Mouse (Mus musculus) MEL (cell line): Measurements from ENCODE around the gene Tm4sf19. TPM values are rescaled to one million over a fixed set of nuclear protein-coding genes. Genes with fewer than 3 reads are reported as not detected.

Experiments
- DNase-seq: peaks from one replicate; pipeline ENCODE4 v3.0.0; 2011; ENCODE audit warnings: low read depth, low spot score
- H3K27ac ChIP-seq: 2 replicates; pipeline ENCODE4 v1.5.1; 2012; ENCODE audit warnings: low read depth, mild to moderate bottlenecking, control low read depth, low read length, moderate library complexity; ENCODE audit not compliant: control insufficient read depth
- H3K27me3 ChIP-seq, 2 experiments: fragments of 150-350 bp in 1 of 2; sonication (generic) in 1 of 2; 2 replicates each; pipeline ENCODE4 v1.6.1; 2012; ENCODE audit warnings: low read length in 2 of 2, mild to moderate bottlenecking in 2 of 2, improper control_type of control experiment in 1 of 2, moderate library complexity in 1 of 2; ENCODE audit not compliant: insufficient read depth in 2 of 2, control insufficient read depth in 1 of 2
- H3K36me3 ChIP-seq, 2 experiments: 2 replicates each; pipeline ENCODE4 v1.6.1; 2012 to 2014; ENCODE audit warnings: low read length in 2 of 2, improper control_type of control experiment in 1 of 2, inconsistent platforms in 1 of 2, mild to moderate bottlenecking in 1 of 2; ENCODE audit not compliant: insufficient read depth in 2 of 2, control insufficient read depth in 1 of 2
- H3K4me1 ChIP-seq, 2 experiments: fragments of 150-350 bp in 1 of 2; sonication (generic) in 1 of 2; 2 replicates each; pipeline ENCODE4 v1.6.1; 2012; ENCODE audit warnings: low read length in 2 of 2, improper control_type of control experiment in 1 of 2, mild to moderate bottlenecking in 1 of 2; ENCODE audit not compliant: insufficient read depth in 2 of 2, control insufficient read depth in 1 of 2
- H3K4me3 ChIP-seq, 2 experiments: fragments of 150-350 bp in 1 of 2; sonication (generic) in 1 of 2; 2 replicates each; pipeline ENCODE4 v1.5.1; 2012; ENCODE audit warnings: low read depth in 2 of 2, low read length in 2 of 2, mild to moderate bottlenecking in 2 of 2, moderate library complexity in 2 of 2, control low read depth in 1 of 2, improper control_type of control experiment in 1 of 2; ENCODE audit not compliant: control insufficient read depth in 1 of 2, insufficient read depth in 1 of 2
- H3K79me2 ChIP-seq: 2 replicates; pipeline ENCODE4 v1.6.1; 2012; ENCODE audit warnings: mild to moderate bottlenecking, low read length, moderate library complexity; ENCODE audit not compliant: control insufficient read depth, poor library complexity, insufficient read depth
- H3K9ac ChIP-seq: 2 replicates; pipeline ENCODE4 v1.6.1; 2012; ENCODE audit warnings: low read depth, mild to moderate bottlenecking, control low read depth, low read length, moderate library complexity; ENCODE audit not compliant: control insufficient read depth, poor library complexity, severe bottlenecking
- H3K9me3 ChIP-seq: fragments of 150-350 bp; sonication (generic); replicated peaks from 2 replicates; pipeline ENCODE4 v1.6.1; 2012; ENCODE audit warnings: mild to moderate bottlenecking, low read length, improper control_type of control experiment, moderate library complexity; ENCODE audit not compliant: insufficient read depth
- BHLHE40 ChIP-seq: IDR thresholded peaks from 2 replicates; pipeline ENCODE4 v1.6.1; 2012; ENCODE audit warnings: low read depth, mild to moderate bottlenecking, inconsistent platforms, low read length, improper control_type of control experiment, borderline replicate concordance
- CHD1 ChIP-seq: IDR thresholded peaks from 2 replicates; pipeline ENCODE4 v1.6.1; 2012; ENCODE audit warnings: low read depth, mild to moderate bottlenecking, inconsistent platforms, low read length, improper control_type of control experiment
- CHD2 ChIP-seq: IDR thresholded peaks from 2 replicates; pipeline ENCODE4 v1.6.1; 2011; ENCODE audit warnings: low read length, improper control_type of control experiment
- CTCF ChIP-seq, 3 experiments: IDR thresholded peaks in 2 of 3; conservative IDR thresholded peaks in 1 of 3; 2 replicates each; pipeline ENCODE4 v1.5.1; 2011 to 2012; ENCODE audit warnings: low read length in 3 of 3, low read depth in 2 of 3, mild to moderate bottlenecking in 2 of 3, improper control_type of control experiment in 1 of 3, inconsistent platforms in 1 of 3, mixed read lengths in 1 of 3, moderate library complexity in 1 of 3; ENCODE audit not compliant: control insufficient read depth in 1 of 3, insufficient read depth in 1 of 3, poor library complexity in 1 of 3, severe bottlenecking in 1 of 3
- E2F4 ChIP-seq: IDR thresholded peaks from 2 replicates; pipeline ENCODE4 v1.6.1; 2011; ENCODE audit warnings: low read depth, low read length, improper control_type of control experiment, borderline replicate concordance
- ELF1 ChIP-seq: IDR thresholded peaks from 2 replicates; pipeline ENCODE4 v1.6.1; 2014; ENCODE audit warnings: low read depth, mild to moderate bottlenecking, inconsistent platforms, low read length, improper control_type of control experiment, moderate library complexity
- EP300 ChIP-seq, 2 experiments: IDR thresholded peaks; 2 replicates each; pipeline ENCODE4 v1.6.1; 2011; ENCODE audit warnings: improper control_type of control experiment in 2 of 2, low read length in 2 of 2, low read depth in 1 of 2, mild to moderate bottlenecking in 1 of 2
- ETS1 ChIP-seq: IDR thresholded peaks from 2 replicates; pipeline ENCODE4 v1.6.1; 2012; ENCODE audit warnings: low read depth, mild to moderate bottlenecking, inconsistent platforms, low read length, improper control_type of control experiment, moderate library complexity
- GABPA ChIP-seq: IDR thresholded peaks from 2 replicates; pipeline ENCODE4 v1.6.1; 2012; ENCODE audit warnings: low read depth, mild to moderate bottlenecking, inconsistent platforms, low read length, improper control_type of control experiment, moderate library complexity
- GATA1 ChIP-seq: IDR thresholded peaks from 2 replicates; pipeline ENCODE4 v1.6.1; 2011; ENCODE audit warnings: low read depth, low read length, improper control_type of control experiment
- HCFC1 ChIP-seq: IDR thresholded peaks from 2 replicates; pipeline ENCODE4 v1.6.1; 2012; ENCODE audit warnings: low read depth, mild to moderate bottlenecking, inconsistent platforms, low read length, improper control_type of control experiment, moderate library complexity
- JUND ChIP-seq: IDR thresholded peaks from 2 replicates; pipeline ENCODE4 v1.6.1; 2011; ENCODE audit warnings: low read depth, mild to moderate bottlenecking, improper control_type of control experiment, low read length
- KAT2A ChIP-seq: conservative IDR thresholded peaks from 2 replicates; pipeline ENCODE4 v1.6.1; 2012; ENCODE audit warnings: low read depth, low read length, improper control_type of control experiment, inconsistent platforms
- MAFK ChIP-seq: IDR thresholded peaks from 2 replicates; pipeline ENCODE4 v1.6.1; 2011; ENCODE audit warnings: low read depth, mild to moderate bottlenecking, low read length, improper control_type of control experiment, borderline replicate concordance
- MAX ChIP-seq: IDR thresholded peaks from 2 replicates; pipeline ENCODE4 v1.6.1; 2011; ENCODE audit warnings: low read length, improper control_type of control experiment
- MEF2A ChIP-seq: IDR thresholded peaks from 2 replicates; pipeline ENCODE4 v1.6.1; 2014; ENCODE audit warnings: low read depth, mild to moderate bottlenecking, inconsistent platforms, low read length, improper control_type of control experiment; ENCODE audit not compliant: poor library complexity, insufficient replicate concordance, severe bottlenecking; ENCODE audit errors: extremely low read depth
- MXI1 ChIP-seq: IDR thresholded peaks from 2 replicates; pipeline ENCODE4 v1.6.1; 2011; ENCODE audit warnings: mild to moderate bottlenecking, low read depth, low read length, improper control_type of control experiment
- MYB ChIP-seq: IDR thresholded peaks from 2 replicates; pipeline ENCODE4 v1.6.1; 2011; ENCODE audit warnings: mild to moderate bottlenecking, low read depth, low read length, improper control_type of control experiment
- MYC ChIP-seq: IDR thresholded peaks from 2 replicates; pipeline ENCODE4 v1.6.1; 2011; ENCODE audit warnings: low read depth, mild to moderate bottlenecking, low read length, improper control_type of control experiment, moderate library complexity
- NELFE ChIP-seq: IDR thresholded peaks from 2 replicates; pipeline ENCODE4 v1.6.1; 2011; ENCODE audit warnings: low read depth, low read length, improper control_type of control experiment
- POLR2AphosphoS2 ChIP-seq: IDR thresholded peaks from 2 replicates; pipeline ENCODE4 v1.6.1; 2011; ENCODE audit warnings: low read length, improper control_type of control experiment
- POLR2AphosphoS5 ChIP-seq: IDR thresholded peaks from 2 replicates; pipeline ENCODE4 v1.6.1; 2012; ENCODE audit warnings: low read depth, borderline replicate concordance, mild to moderate bottlenecking, inconsistent platforms, low read length, moderate library complexity, mixed read lengths
- RAD21 ChIP-seq: IDR thresholded peaks from 2 replicates; pipeline ENCODE4 v1.6.1; 2011; ENCODE audit warnings: mild to moderate bottlenecking, low read depth, low read length, improper control_type of control experiment
- SIN3A ChIP-seq: IDR thresholded peaks from 2 replicates; pipeline ENCODE4 v1.6.1; 2012; ENCODE audit warnings: low read length, improper control_type of control experiment, inconsistent platforms
- SMC3 ChIP-seq: IDR thresholded peaks from 2 replicates; pipeline ENCODE4 v1.6.1; 2011; ENCODE audit warnings: low read depth, low read length, improper control_type of control experiment
- TAL1 ChIP-seq: IDR thresholded peaks from 2 replicates; pipeline ENCODE4 v1.6.1; 2012; ENCODE audit warnings: mild to moderate bottlenecking, inconsistent platforms, low read length, moderate library complexity, mixed read lengths
- TBP ChIP-seq: IDR thresholded peaks from 2 replicates; pipeline ENCODE4 v1.8.0; 2011; ENCODE audit warnings: low read depth, low read length, improper control_type of control experiment
- TCF12 ChIP-seq: IDR thresholded peaks from 2 replicates; pipeline ENCODE4 v1.6.1; 2014; ENCODE audit warnings: low read depth, mild to moderate bottlenecking, inconsistent platforms, low read length, improper control_type of control experiment, moderate library complexity
- UBTF ChIP-seq: IDR thresholded peaks from 2 replicates; pipeline ENCODE4 v1.6.1; 2012; ENCODE audit warnings: low read depth, mild to moderate bottlenecking, inconsistent platforms, low read length, improper control_type of control experiment, moderate library complexity, borderline replicate concordance; ENCODE audit not compliant: insufficient read depth
- USF1 ChIP-seq: IDR thresholded peaks from 2 replicates; pipeline ENCODE4 v1.6.1; 2014; ENCODE audit warnings: low read depth, mild to moderate bottlenecking, inconsistent platforms, low read length, improper control_type of control experiment, moderate library complexity
- USF2 ChIP-seq, 2 experiments: IDR thresholded peaks; 2 replicates each; pipeline ENCODE4 v1.6.1; 2011 to 2012; ENCODE audit warnings: improper control_type of control experiment in 2 of 2, low read length in 2 of 2, borderline replicate concordance in 1 of 2, inconsistent platforms in 1 of 2, low read depth in 1 of 2, mild to moderate bottlenecking in 1 of 2; ENCODE audit not compliant: insufficient read depth in 1 of 2
- ZC3H11A ChIP-seq: IDR thresholded peaks from 2 replicates; pipeline ENCODE4 v1.6.1; 2012; ENCODE audit warnings: low read depth, mild to moderate bottlenecking, inconsistent platforms, low read length, improper control_type of control experiment
- ZKSCAN1 ChIP-seq: IDR thresholded peaks from 2 replicates; pipeline ENCODE4 v1.6.1; 2012; ENCODE audit warnings: low read depth, mild to moderate bottlenecking, inconsistent platforms, low read length, improper control_type of control experiment, moderate library complexity
- ZMIZ1 ChIP-seq: IDR thresholded peaks from 2 replicates; pipeline ENCODE4 v1.6.1; 2012; ENCODE audit warnings: low read depth, mild to moderate bottlenecking, inconsistent platforms, low read length, improper control_type of control experiment, moderate library complexity
- ZNF384 ChIP-seq: IDR thresholded peaks from 2 replicates; pipeline ENCODE4 v1.6.1; 2012; ENCODE audit warnings: low read depth, mild to moderate bottlenecking, inconsistent platforms, low read length, improper control_type of control experiment
- polyA plus RNA-seq, 2 experiments: library from polyadenylated mRNA; stranded (reverse) in 1 of 2; unstranded in 1 of 2; fragments of >175 nt in 1 of 2; fragments of >200 nt in 1 of 2; gene quantifications; 2 replicates each; pipeline versions ENCODE4 v1.2.1 to v1.2.4; 2012; ENCODE audit warnings: low replicate concordance in 2 of 2, low read depth in 1 of 2; ENCODE audit not compliant: insufficient read length in 2 of 2, insufficient read depth in 1 of 2, missing spikeins in 1 of 2
- total RNA-seq: library from RNA; depleted of rRNA; stranded (reverse); fragments of 300-350 nt; gene quantifications from 2 replicates; pipeline ENCODE4 v1.2.3, GENCODE M21; 2012

Gene Tm4sf19
- total and polyA plus RNA-seq, 3 experiments = 0.06 TPM; not detected in 2

DNA sequence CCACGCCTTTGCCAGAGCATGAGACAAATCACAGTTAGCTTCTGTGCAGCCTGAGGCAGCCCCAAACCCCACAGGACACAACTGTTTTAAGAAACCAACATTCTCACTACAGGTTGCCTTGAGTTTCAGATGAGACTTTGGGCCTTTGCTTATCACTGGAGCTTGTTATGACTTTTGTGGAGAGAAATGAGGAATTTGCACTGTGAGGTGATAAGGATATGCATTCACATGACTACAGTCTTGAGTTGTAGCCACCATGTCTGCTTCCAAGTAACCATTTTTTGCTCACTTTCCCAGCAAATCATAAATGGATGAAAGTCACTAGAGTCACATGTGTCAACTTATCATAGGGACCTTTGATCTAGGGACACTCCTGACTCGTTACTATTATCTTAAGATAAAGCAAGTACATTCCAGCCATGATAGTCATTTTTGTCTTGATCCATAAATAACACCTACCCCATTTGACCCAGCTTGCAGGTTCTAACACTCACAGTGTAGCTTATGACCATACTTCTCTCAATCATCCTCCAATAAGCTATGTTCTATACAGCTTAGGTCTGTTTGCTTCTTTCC is 46.3 kb downstream of the Tm4sf19 start (continued):
- TF ChIP-seq CTCF (IDR thresholded peaks at IDR 0.05 in 2 of 3, conservative IDR thresholded peaks at IDR 0.05 in 1 of 3; ENCODE audit: control insufficient read depth in 1 of 3, insufficient read depth in 1 of 3, low read depth in 2 of 3, low read length in 3 of 3, poor library complexity in 1 of 3, severe bottlenecking in 1 of 3) (no peak), MAX (no peak), UBTF (no peak), USF1 (peak; percentile 77), CHD2 (no peak; the same call in 1 of the 2 replicates), RAD21 (no peak), HCFC1 (no peak), ELF1 (no peak), NELFE (no peak), KAT2A (no peak), USF2 (IDR thresholded peaks at IDR 0.05; ENCODE audit: borderline replicate concordance in 1 of 2, insufficient read depth in 1 of 2, low read depth in 1 of 2, low read length in 2 of 2) (no peak), POLR2AphosphoS5 (no peak), MXI1 (no peak; the same call in 1 of the 2 replicates), TCF12 (peak; percentile 44; the same call in 1 of the 2 replicates), MYB (no peak), ZC3H11A (no peak), ZMIZ1 (no peak), SIN3A (peak; percentile 75), MYC (no peak), POLR2AphosphoS2 (no peak), JUND (no peak)

- no peak overlapping the region for H3K9ac ChIP-seq
- no peaks in the 10 kb centered on the region for H3K9me3 ChIP-seq
- peak; percentile 74 for DNase-seq
- peak overlapping the region; percentile 59 for H3K27ac ChIP-seq
- peak overlapping the region in 1 of 2 experiments; percentile 9; a peak in 1 of 4 replicates for H3K4me3 ChIP-seq
- H3K4me1 ChIP-seq = peaks cover 39 to 49% of the 10 kb centered on the region in 2 experiments
- H3K27me3 ChIP-seq = no peaks in the 10 kb centered on the region
- peaks cover 0 to 56% of the 10 kb centered on the region in 2 experiments for H3K36me3 ChIP-seq
- peaks cover 13% of the 10 kb centered on the region for H3K79me2 ChIP-seq
- no peak for TF ChIP-seq E2F4
- peak; percentile 57 for TF ChIP-seq GATA1
- no peak; the same call in 1 of the 2 replicates for TF ChIP-seq MAFK
- TF ChIP-seq GABPA = no peak
- TF ChIP-seq SMC3 = no peak
- TF ChIP-seq MXI1 = peak; percentile 69
- no peak for TF ChIP-seq ZNF384
- no peak for TF ChIP-seq ZKSCAN1
- TF ChIP-seq EP300 (IDR thresholded peaks at IDR 0.05; ENCODE audit: low read depth in 1 of 2, low read length in 2 of 2) = peak; percentile 76 to 81
- TF ChIP-seq MEF2A = no peak
- no peak for TF ChIP-seq CHD2
- TF ChIP-seq BHLHE40 = no peak
- no peak for TF ChIP-seq JUND
- no peak for TF ChIP-seq CTCF (IDR thresholded peaks at IDR 0.05 in 2 of 3, conservative IDR thresholded peaks at IDR 0.05 in 1 of 3; ENCODE audit: control insufficient read depth in 1 of 3, insufficient read depth in 1 of 3, low read depth in 2 of 3, low read length in 3 of 3, poor library complexity in 1 of 3, severe bottlenecking in 1 of 3)
- TF ChIP-seq TBP = no peak
- TF ChIP-seq TAL1 = peak; percentile 65
- TF ChIP-seq MAX = no peak
- 0 out of 2 replicates have a peak, but pooled peaks have one; percentile 34 for TF ChIP-seq ETS1
- TF ChIP-seq CHD1 = no peak
- peak; percentile 67 for TF ChIP-seq TCF12
- no peak for TF ChIP-seq UBTF
These were observed 49.4 kb downstream of the Tm4sf19 start for GRCm38 (mm10) chr16:32449665-32450064.
